Mouse (Mus musculus): ENCODE measurements around the gene Ccdc90b. TPM values are rescaled to one million over a fixed set of nuclear protein-coding genes. Genes with fewer than 3 reads are reported as not detected.

The Ccdc90b gene
- polyA plus RNA-seq (2012; rRNA removed), result 30.7 and 35.6 TPM in 2 replicates
- 51.3 and 54.0 TPM in 2 replicates for polyA plus RNA-seq (2014; fragmentation: Nextera tagmentation; extraction: Ambion mirVana)

GRCm38 (mm10) chr7:92560986-92561876, at the start of gene Ccdc90b:
Gene Ccdc90b, plus strand, starts transcription at chr7:92561149.
- ATAC-seq (ENCODE audit: low FRiP score, low read depth) (peak; percentile 98), DNase-seq (ENCODE audit: low spot score) (peak; percentile 98)
- Histone ChIP-seq H3K36me3 (ENCODE audit: control insufficient read depth, insufficient read depth, low read length) (peaks cover 6% of the 10 kb centered on the region; the same call in 1 of the 2 replicates), H3K27me3 (ENCODE audit: control insufficient read depth, insufficient read depth, low read length) (no peaks in the 10 kb centered on the region), H3K27ac (replicated peaks; ENCODE audit: low read depth, low read length) (peak within 1 kb of the TSS; percentile 95), H3K9me3 (ENCODE audit: control insufficient read depth, low read length) (no peaks in the 10 kb centered on the region), H3K4me2 (replicated peaks; ENCODE audit: low read depth, low read length, severe bottlenecking) (peak within 1 kb of the TSS; percentile 65), H3K9ac (ENCODE audit: low read depth, low read length, severe bottlenecking) (peak within 1 kb of the TSS; percentile 76), H3K4me1 (ENCODE audit: control insufficient read depth, insufficient read depth, low read length) (peaks cover 7% of the 10 kb centered on the region), H3K4me3 (replicated peaks; ENCODE audit: low read length) (peak within 1 kb of the TSS; percentile 77)
- WGBS, result under 1% methylated on average over 57 of the region's 60 CpGs
- peak; percentile 90; the same call in 1 of the 2 replicates for TF ChIP-seq POLR2A (IDR thresholded peaks at IDR 0.05; ENCODE audit: borderline replicate concordance, extremely low read depth, insufficient read depth, insufficient read length)

- Histone ChIP-seq H3K9me3 (ENCODE audit: control insufficient read depth, low read length) (no peaks in the 10 kb centered on the region), H3K4me1 (ENCODE audit: control insufficient read depth, insufficient read depth, low read length) (no peaks in the 10 kb centered on the region), H3K4me3 (replicated peaks; ENCODE audit: low read length) (no peak overlapping the region), H3K9ac (ENCODE audit: low read depth, low read length, severe bottlenecking) (no peak overlapping the region), H3K4me2 (replicated peaks; ENCODE audit: low read depth, low read length, severe bottlenecking) (no peak overlapping the region), H3K27me3 (ENCODE audit: control insufficient read depth, insufficient read depth, low read length) (no peaks in the 10 kb centered on the region), H3K36me3 (ENCODE audit: control insufficient read depth, insufficient read depth, low read length) (no peaks in the 10 kb centered on the region), H3K27ac (replicated peaks; ENCODE audit: low read depth, low read length) (no peak overlapping the region)
- ATAC-seq (ENCODE audit: low FRiP score, low read depth), result no peak
- TF ChIP-seq POLR2A (IDR thresholded peaks at IDR 0.05; ENCODE audit: borderline replicate concordance, extremely low read depth, insufficient read depth, insufficient read length), result no peak
- no peak for DNase-seq (ENCODE audit: low spot score)
- 63% methylated on average over 3 of the region's 3 CpGs for WGBS
Observed at GRCm38 (mm10) chr7:92520397-92520796, 40.6 kb upstream of the Ccdc90b start.

- Histone ChIP-seq H3K4me3 (replicated peaks; ENCODE audit: low read length) (no peak overlapping the region), H3K27ac (replicated peaks; ENCODE audit: low read depth, low read length) (no peak overlapping the region), H3K4me2 (replicated peaks; ENCODE audit: low read depth, low read length, severe bottlenecking) (no peak overlapping the region), H3K4me1 (ENCODE audit: control insufficient read depth, insufficient read depth, low read length) (no peaks in the 10 kb centered on the region), H3K9me3 (ENCODE audit: control insufficient read depth, low read length) (no peaks in the 10 kb centered on the region), H3K9ac (ENCODE audit: low read depth, low read length, severe bottlenecking) (no peak overlapping the region), H3K36me3 (ENCODE audit: control insufficient read depth, insufficient read depth, low read length) (no peaks in the 10 kb centered on the region), H3K27me3 (ENCODE audit: control insufficient read depth, insufficient read depth, low read length) (no peaks in the 10 kb centered on the region)
- DNase-seq (ENCODE audit: low spot score) (peak; percentile 11), ATAC-seq (ENCODE audit: low FRiP score, low read depth) (no peak)
- no peak for TF ChIP-seq POLR2A (IDR thresholded peaks at IDR 0.05; ENCODE audit: borderline replicate concordance, extremely low read depth, insufficient read depth, insufficient read length)
- WGBS, result 45% methylated on average over 4 of the region's 4 CpGs
Observed at GRCm38 (mm10) chr7:92520820-92521219, 40.1 kb upstream of the Ccdc90b start.

GRCm38 (mm10) chr7:92529245-92529644, 31.7 kb upstream of the Ccdc90b start:
- 85% methylated on average over 4 of the region's 4 CpGs for WGBS
- Histone ChIP-seq H3K4me3 (replicated peaks; ENCODE audit: low read length) (no peak overlapping the region), H3K27ac (replicated peaks; ENCODE audit: low read depth, low read length) (no peak overlapping the region), H3K4me1 (ENCODE audit: control insufficient read depth, insufficient read depth, low read length) (no peaks in the 10 kb centered on the region), H3K9ac (ENCODE audit: low read depth, low read length, severe bottlenecking) (no peak overlapping the region), H3K9me3 (ENCODE audit: control insufficient read depth, low read length) (no peaks in the 10 kb centered on the region), H3K27me3 (ENCODE audit: control insufficient read depth, insufficient read depth, low read length) (no peaks in the 10 kb centered on the region), H3K4me2 (replicated peaks; ENCODE audit: low read depth, low read length, severe bottlenecking) (no peak overlapping the region), H3K36me3 (ENCODE audit: control insufficient read depth, insufficient read depth, low read length) (no peaks in the 10 kb centered on the region)
- no peak for TF ChIP-seq POLR2A (IDR thresholded peaks at IDR 0.05; ENCODE audit: borderline replicate concordance, extremely low read depth, insufficient read depth, insufficient read length)
- ATAC-seq (ENCODE audit: low FRiP score, low read depth), result no peak
- DNase-seq (ENCODE audit: low spot score), result no peak

- WGBS, result 53% methylated on average over 6 of the region's 6 CpGs
- DNase-seq (ENCODE audit: low spot score), result no peak
Observed at GRCm38 (mm10) chr7:92532351-92533036, 28.5 kb upstream of the Ccdc90b start.

More at GRCm38 (mm10) chr7:92532351-92533036, 28.5 kb upstream of the Ccdc90b start:
- no peaks in the 10 kb centered on the region for H3K36me3 ChIP-seq (ENCODE audit: control insufficient read depth, insufficient read depth, low read length)
- H3K4me1 ChIP-seq (ENCODE audit: control insufficient read depth, insufficient read depth, low read length), result no peaks in the 10 kb centered on the region
- no peak overlapping the region for H3K9ac ChIP-seq (ENCODE audit: low read depth, low read length, severe bottlenecking)
- H3K9me3 ChIP-seq (ENCODE audit: control insufficient read depth, low read length), result no peaks in the 10 kb centered on the region
- H3K27ac ChIP-seq (replicated peaks; ENCODE audit: low read depth, low read length), result no peak overlapping the region
- ATAC-seq (ENCODE audit: low FRiP score, low read depth), result no peak
- H3K4me3 ChIP-seq (replicated peaks; ENCODE audit: low read length), result no peak overlapping the region
- H3K4me2 ChIP-seq (replicated peaks; ENCODE audit: low read depth, low read length, severe bottlenecking), result no peak overlapping the region
- H3K27me3 ChIP-seq (ENCODE audit: control insufficient read depth, insufficient read depth, low read length), result no peaks in the 10 kb centered on the region
- TF ChIP-seq POLR2A (IDR thresholded peaks at IDR 0.05; ENCODE audit: borderline replicate concordance, extremely low read depth, insufficient read depth, insufficient read length), result no peak
